Mouse (Mus musculus): ENCODE measurements around the gene Pard6b.

DNA sequence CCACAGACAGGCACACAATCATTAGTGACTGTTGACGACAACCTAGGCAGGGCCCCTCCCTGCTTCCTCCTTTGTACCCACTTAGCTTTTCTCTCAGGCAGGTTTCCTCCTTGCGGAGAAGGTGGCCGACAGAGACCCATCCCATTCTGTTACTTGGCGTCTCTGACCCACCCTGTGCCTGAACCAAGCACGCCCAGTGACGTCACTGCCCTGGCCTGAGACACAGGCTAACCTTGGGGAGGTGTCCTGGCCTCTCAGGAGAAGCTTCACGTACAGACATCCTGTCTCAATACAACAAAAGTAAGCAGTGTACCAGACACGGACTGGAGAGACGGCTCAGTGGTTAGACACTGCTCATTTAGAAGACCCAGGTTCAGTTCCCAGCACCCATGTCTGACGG, 22.5 kb downstream of the Pard6b start:
- TF ChIP-seq MEF2A (IDR thresholded peaks at IDR 0.05; ENCODE audit: borderline replicate concordance, low read depth, low read length): no peak
- TF ChIP-seq UBTF (IDR thresholded peaks at IDR 0.05; ENCODE audit: low read depth, low read length): no peak
- TF ChIP-seq CTCF (conservative IDR thresholded peaks at IDR 0.05 in 1 of 2, IDR thresholded peaks at IDR 0.05 in 1 of 2; ENCODE audit: low read depth in 2 of 2, low read length in 2 of 2): no peak
- TF ChIP-seq POLR2A (IDR thresholded peaks at IDR 0.05; ENCODE audit: low read depth, low read length): no peak
- TF ChIP-seq EP300 (IDR thresholded peaks at IDR 0.05; ENCODE audit: low read length): no peak
- TF ChIP-seq MAZ (IDR thresholded peaks at IDR 0.05; ENCODE audit: low read depth, low read length): no peak
- TF ChIP-seq JUND (conservative IDR thresholded peaks at IDR 0.05; ENCODE audit: low read depth, low read length): no peak

All from CH12.LX (cell line).